Mouse (Mus musculus): ENCODE results near the gene Ccdc54. TPM values are rescaled to one million over a fixed set of nuclear protein-coding genes. Genes with fewer than 3 reads are reported as not detected.
A peak's percentile ranks its signal among the peaks of the same experiment; 100 is the strongest.

The Ccdc54 gene
- not detected in 2 replicates for polyA plus RNA-seq (2016; fragmentation: Nextera tagmentation; extraction: Ambion mirVana)

GRCm38 (mm10) chr16:50591054-50591453 lies at the start of gene Ccdc54:
TSS of gene Ccdc54 (minus strand) at chr16:50591154.
- Histone ChIP-seq H3K9ac (replicated peaks) (no peak within 1 kb of the TSS), H3K4me1 (replicated peaks) (no peaks in the 10 kb centered on the region; the same call in 1 of the 2 replicates), H3K27me3 (no peaks in the 10 kb centered on the region), H3K9me3 (no peaks in the 10 kb centered on the region), H3K4me2 (no peak within 1 kb of the TSS), H3K4me3 (replicated peaks) (no peak within 1 kb of the TSS), H3K36me3 (no peaks in the 10 kb centered on the region), H3K27ac (no peak within 1 kb of the TSS)
- ATAC-seq (ENCODE audit: insufficient number of reproducible peaks, insufficient read depth, low FRiP score, low TSS enrichment, low read depth), result no peak

- WGBS, result 94% methylated on average over 2 of the region's 2 CpGs
- ATAC-seq (ENCODE audit: insufficient number of reproducible peaks, insufficient read depth, low FRiP score, low TSS enrichment, low read depth), result no peak
- Histone ChIP-seq H3K4me1 (replicated peaks) (no peaks in the 10 kb centered on the region), H3K27me3 (no peaks in the 10 kb centered on the region), H3K4me2 (no peak overlapping the region), H3K4me3 (replicated peaks) (no peak overlapping the region), H3K9me3 (no peaks in the 10 kb centered on the region), H3K9ac (replicated peaks) (no peak overlapping the region), H3K36me3 (no peaks in the 10 kb centered on the region), H3K27ac (no peak overlapping the region)
Observed at GRCm38 (mm10) chr16:50632585-50632984, 41.6 kb upstream of the Ccdc54 start.

GRCm38 (mm10) chr16:50615569-50615968 lies 24.6 kb upstream of the Ccdc54 start:
- Histone ChIP-seq H3K27ac (peak overlapping the region; percentile 46; the same call in 1 of the 2 replicates), H3K4me1 (replicated peaks) (no peaks in the 10 kb centered on the region), H3K4me2 (no peak overlapping the region), H3K4me3 (replicated peaks) (no peak overlapping the region), H3K36me3 (no peaks in the 10 kb centered on the region), H3K27me3 (no peaks in the 10 kb centered on the region), H3K9ac (replicated peaks) (no peak overlapping the region), H3K9me3 (no peaks in the 10 kb centered on the region)
- ATAC-seq (ENCODE audit: insufficient number of reproducible peaks, insufficient read depth, low FRiP score, low TSS enrichment, low read depth), result peak; percentile 66; the same call in 1 of the 2 replicates
- 58% methylated on average over 7 of the region's 7 CpGs for WGBS

- ATAC-seq (ENCODE audit: insufficient number of reproducible peaks, insufficient read depth, low FRiP score, low TSS enrichment, low read depth), result no peak
- 50% methylated on average over 4 of the region's 4 CpGs for WGBS
Observed at GRCm38 (mm10) chr16:50612944-50613343, 22.0 kb upstream of the Ccdc54 start.

GRCm38 (mm10) chr16:50610580-50610979 lies 19.6 kb upstream of the Ccdc54 start:
- H3K9me3 ChIP-seq, result no peaks in the 10 kb centered on the region
- H3K27ac ChIP-seq, result no peak overlapping the region
- H3K4me2 ChIP-seq, result no peak overlapping the region
- ATAC-seq (ENCODE audit: insufficient number of reproducible peaks, insufficient read depth, low FRiP score, low TSS enrichment, low read depth), result no peak
- H3K4me3 ChIP-seq (replicated peaks), result no peak overlapping the region
- H3K27me3 ChIP-seq, result no peaks in the 10 kb centered on the region
- no peak overlapping the region for H3K9ac ChIP-seq (replicated peaks)
- H3K4me1 ChIP-seq (replicated peaks), result no peaks in the 10 kb centered on the region
- WGBS, result 77% methylated on average over 5 of the region's 5 CpGs
- no peaks in the 10 kb centered on the region for H3K36me3 ChIP-seq

More at GRCm38 (mm10) chr16:50612944-50613343, 22.0 kb upstream of the Ccdc54 start:
- no peak overlapping the region for H3K4me3 ChIP-seq (replicated peaks)
- H3K27me3 ChIP-seq, result no peaks in the 10 kb centered on the region
- no peak overlapping the region for H3K27ac ChIP-seq
- H3K4me1 ChIP-seq (replicated peaks), result no peaks in the 10 kb centered on the region
- H3K4me2 ChIP-seq, result no peak overlapping the region
- H3K36me3 ChIP-seq, result no peaks in the 10 kb centered on the region
- no peak overlapping the region for H3K9ac ChIP-seq (replicated peaks)
- no peaks in the 10 kb centered on the region for H3K9me3 ChIP-seq

- no peaks in the 10 kb centered on the region for H3K9me3 ChIP-seq
- H3K27ac ChIP-seq, result no peak overlapping the region
- WGBS, result 38% methylated on average over 15 of the region's 15 CpGs
- no peak for ATAC-seq (ENCODE audit: insufficient number of reproducible peaks, insufficient read depth, low FRiP score, low TSS enrichment, low read depth)
- H3K4me2 ChIP-seq, result no peak overlapping the region
- H3K4me3 ChIP-seq (replicated peaks), result no peak overlapping the region
- H3K27me3 ChIP-seq, result no peaks in the 10 kb centered on the region
- no peaks in the 10 kb centered on the region for H3K36me3 ChIP-seq
- no peaks in the 10 kb centered on the region for H3K4me1 ChIP-seq (replicated peaks)
- no peak overlapping the region for H3K9ac ChIP-seq (replicated peaks)
Observed at GRCm38 (mm10) chr16:50607776-50608562, 17.0 kb upstream of the Ccdc54 start.

- H3K9me3 ChIP-seq, result no peaks in the 10 kb centered on the region
- no peaks in the 10 kb centered on the region for H3K27me3 ChIP-seq
- no peak overlapping the region for H3K4me2 ChIP-seq
- H3K27ac ChIP-seq, result no peak overlapping the region
- ATAC-seq (ENCODE audit: insufficient number of reproducible peaks, insufficient read depth, low FRiP score, low TSS enrichment, low read depth), result no peak
- 38% methylated on average over 11 of the region's 11 CpGs for WGBS
- no peaks in the 10 kb centered on the region for H3K4me1 ChIP-seq (replicated peaks)
- H3K4me3 ChIP-seq (replicated peaks), result no peak overlapping the region
- H3K36me3 ChIP-seq, result no peaks in the 10 kb centered on the region
- H3K9ac ChIP-seq (replicated peaks), result no peak overlapping the region
Observed at GRCm38 (mm10) chr16:50604826-50605225, 13.9 kb upstream of the Ccdc54 start.

- 17% methylated on average over 3 of the region's 3 CpGs for WGBS
- no peaks in the 10 kb centered on the region for H3K36me3 ChIP-seq
- no peak overlapping the region for H3K27ac ChIP-seq
- no peaks in the 10 kb centered on the region for H3K9me3 ChIP-seq
- H3K4me1 ChIP-seq (replicated peaks), result no peaks in the 10 kb centered on the region
- H3K4me3 ChIP-seq (replicated peaks), result no peak overlapping the region
- H3K4me2 ChIP-seq, result no peak overlapping the region
- no peak overlapping the region for H3K9ac ChIP-seq (replicated peaks)
- no peak for ATAC-seq (ENCODE audit: insufficient number of reproducible peaks, insufficient read depth, low FRiP score, low TSS enrichment, low read depth)
- no peaks in the 10 kb centered on the region for H3K27me3 ChIP-seq
Observed at GRCm38 (mm10) chr16:50601947-50602346, 11.0 kb upstream of the Ccdc54 start.

- no peak for ATAC-seq (ENCODE audit: insufficient number of reproducible peaks, insufficient read depth, low FRiP score, low TSS enrichment, low read depth)
- WGBS, result 86% methylated on average over 3 of the region's 3 CpGs
Observed at GRCm38 (mm10) chr16:50600665-50601064, 9.7 kb upstream of the Ccdc54 start.

GRCm38 (mm10) chr16:50596679-50597078 lies 5.7 kb upstream of the Ccdc54 start:
- no peaks in the 10 kb centered on the region for H3K27me3 ChIP-seq
- ATAC-seq (ENCODE audit: insufficient number of reproducible peaks, insufficient read depth, low FRiP score, low TSS enrichment, low read depth), result no peak
- H3K9ac ChIP-seq (replicated peaks), result no peak overlapping the region
- no peaks in the 10 kb centered on the region for H3K36me3 ChIP-seq
- no peaks in the 10 kb centered on the region; the same call in 1 of the 2 replicates for H3K4me1 ChIP-seq (replicated peaks)
- WGBS, result 51% methylated on average over 6 of the region's 6 CpGs
- no peaks in the 10 kb centered on the region for H3K9me3 ChIP-seq
- no peak overlapping the region for H3K4me3 ChIP-seq (replicated peaks)
- H3K4me2 ChIP-seq, result no peak overlapping the region
- no peak overlapping the region for H3K27ac ChIP-seq

More at GRCm38 (mm10) chr16:50600665-50601064, 9.7 kb upstream of the Ccdc54 start:
- Histone ChIP-seq H3K4me2 (no peak overlapping the region), H3K4me1 (replicated peaks) (no peaks in the 10 kb centered on the region; the same call in 1 of the 2 replicates), H3K9ac (replicated peaks) (no peak overlapping the region), H3K27me3 (no peaks in the 10 kb centered on the region), H3K36me3 (no peaks in the 10 kb centered on the region), H3K9me3 (no peaks in the 10 kb centered on the region), H3K4me3 (replicated peaks) (no peak overlapping the region), H3K27ac (no peak overlapping the region)

- WGBS, result 57% methylated on average over 4 of the region's 4 CpGs
- Histone ChIP-seq H3K36me3 (no peaks in the 10 kb centered on the region), H3K27me3 (no peaks in the 10 kb centered on the region), H3K4me1 (replicated peaks) (no peaks in the 10 kb centered on the region; the same call in 1 of the 2 replicates), H3K27ac (no peak overlapping the region), H3K4me3 (replicated peaks) (no peak overlapping the region), H3K9ac (replicated peaks) (no peak overlapping the region), H3K4me2 (no peak overlapping the region), H3K9me3 (no peaks in the 10 kb centered on the region)
- ATAC-seq (ENCODE audit: insufficient number of reproducible peaks, insufficient read depth, low FRiP score, low TSS enrichment, low read depth), result no peak
Observed at GRCm38 (mm10) chr16:50596171-50596570, 5.2 kb upstream of the Ccdc54 start.

- Histone ChIP-seq H3K9me3 (no peaks in the 10 kb centered on the region), H3K36me3 (no peaks in the 10 kb centered on the region), H3K4me2 (no peak overlapping the region), H3K4me3 (replicated peaks) (no peak overlapping the region), H3K27ac (no peak overlapping the region), H3K27me3 (no peaks in the 10 kb centered on the region), H3K9ac (replicated peaks) (no peak overlapping the region), H3K4me1 (replicated peaks) (no peaks in the 10 kb centered on the region; the same call in 1 of the 2 replicates)
- WGBS, result 65% methylated on average over 1 of the region's 1 CpGs
- no peak for ATAC-seq (ENCODE audit: insufficient number of reproducible peaks, insufficient read depth, low FRiP score, low TSS enrichment, low read depth)
Observed at GRCm38 (mm10) chr16:50594876-50595275, 3.9 kb upstream of the Ccdc54 start.

Measured in limb, embryonic 12.5 days (tissue).